14 mouse cellular contexts compared by ENCODE assay signal in genomic region chr2:156892821-156893220, GRCm38 (mm10). TPM values are rescaled to one million over a fixed set of nuclear protein-coding genes. Genes with fewer than 3 reads are reported as not detected.
"Had no signal": no experiment of that assay in that cellular context is flagged by ENCODE, and none has a peak within 500 bp of the region (broad histone marks: within the 10 kb centered on the region; RNA-seq: fewer than 3 reads in every experiment).

No protein-coding gene starts in this region.

- DNase-seq: gastrocnemius, adult 2 months; gastrocnemius, postnatal 10 days; gastrocnemius, postnatal 25 days; heart, adult 18-20 months; heart, postnatal 10 days; heart, postnatal 4 days; kidney, adult 18-20 months; kidney, adult 8-10 months; kidney, postnatal 10 days; kidney, postnatal 25 days; kidney, postnatal 4 days; liver had no signal

RNA-seq across cellular contexts. Expression of gene Sla2, which starts 5.8 kb away (rescaled TPM):
- total RNA-seq: gastrocnemius, adult 2 months; gastrocnemius, postnatal 10 days; gastrocnemius, postnatal 25 days; gastrocnemius, postnatal 4 days; heart, postnatal 25 days; heart, postnatal 4 days had no signal
